Mouse (Mus musculus) bone marrow, adult 2 months (tissue): ENCODE measurements around the gene Slit3.

Experiments
- CTCF ChIP-seq: fragments of 200-500 bp; IDR thresholded peaks from 2 replicates; pipeline ENCODE4 v1.5.1; 2011; ENCODE audit warnings: low read length, control low read depth; ENCODE audit not compliant: control insufficient read depth, insufficient read depth
- POLR2A ChIP-seq: fragments of 200-500 bp; IDR thresholded peaks from 2 replicates; pipeline ENCODE4 v1.6.1; 2011; ENCODE audit warnings: low read depth, mild to moderate bottlenecking, control low read depth, low read length, borderline replicate concordance; ENCODE audit not compliant: control insufficient read depth

- TF ChIP-seq POLR2A (no peak), CTCF (no peak)
Measured at GRCm38 (mm10) chr11:35224025-35224424, 103.0 kb downstream of the Slit3 start.
